Comparison of ENCODE assay signal across 8 mouse cellular contexts in the genomic region with DNA sequence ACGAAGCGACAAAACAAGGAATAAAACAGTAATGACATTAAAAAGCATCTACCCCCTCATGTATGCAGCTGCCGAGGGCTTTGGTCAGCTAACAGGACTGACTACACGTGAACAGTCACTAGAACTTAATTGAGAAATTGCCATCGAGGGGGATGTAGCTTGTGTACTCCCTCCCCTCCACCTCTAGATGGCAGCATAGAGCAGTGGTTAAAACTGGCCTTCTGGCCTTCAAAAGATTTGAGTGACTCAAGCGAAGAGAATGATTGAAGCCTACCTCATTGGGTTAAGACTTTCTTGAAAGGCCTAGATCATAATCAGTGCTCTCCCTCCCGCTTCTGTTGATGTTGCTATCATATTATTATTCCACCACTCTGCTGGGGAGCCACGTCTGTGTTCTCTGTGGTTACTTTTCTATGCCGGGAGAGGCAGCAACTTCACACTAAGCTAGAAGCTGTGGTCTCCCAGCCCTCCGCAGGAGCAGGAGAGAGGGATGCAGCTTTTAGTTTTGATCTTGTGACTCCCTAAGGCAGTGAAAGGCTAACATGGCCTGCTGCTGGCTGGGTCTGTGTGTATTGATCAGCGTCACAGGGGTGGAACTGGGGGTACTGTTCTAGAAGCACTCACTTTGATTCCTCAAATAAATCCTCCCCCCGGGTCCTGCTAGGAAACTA.
A peak's percentile ranks its signal among the peaks of the same experiment; 100 is the strongest.
DNase-seq lines count a peak whose midpoint lies in the region; ATAC-seq and TF ChIP-seq lines count a peak whose summit lies in the region.

No protein-coding gene starts in this region.

- peak; percentile 87 for TF ChIP-seq CTCF in hindbrain, postnatal 0 days (IDR thresholded peaks at IDR 0.05; ENCODE audit: low read depth)

- 54% methylated on average over 12 of the region's 12 CpGs for WGBS in forebrain, embryonic 10.5 days
- 50% methylated on average over 12 of the region's 12 CpGs for whole genome bisulfite sequencing in forebrain, embryonic 15.5 days
- WGBS in hindbrain, postnatal 0 days, result 51% methylated on average over 12 of the region's 12 CpGs

- no peaks in the 10 kb centered on the region for H3K4me1 ChIP-seq in forebrain, embryonic 10.5 days
- H3K4me1 ChIP-seq in forebrain, embryonic 15.5 days, result no peaks in the 10 kb centered on the region
- no peaks in the 10 kb centered on the region for H3K4me1 ChIP-seq in hindbrain, postnatal 0 days (ENCODE audit: insufficient read depth, low read length)

- no peaks in the 10 kb centered on the region for H3K9me3 ChIP-seq in forebrain, embryonic 10.5 days
- no peaks in the 10 kb centered on the region for H3K9me3 ChIP-seq in forebrain, embryonic 15.5 days
- H3K9me3 ChIP-seq in hindbrain, postnatal 0 days (ENCODE audit: low read length), result no peaks in the 10 kb centered on the region

- H3K9ac ChIP-seq in forebrain, embryonic 15.5 days (replicated peaks), result no peak overlapping the region
- H3K9ac ChIP-seq in hindbrain, postnatal 0 days (replicated peaks; ENCODE audit: low read length), result no peak overlapping the region

- peak; percentile 47 for DNase-seq in forebrain, embryonic 10.5 days (ENCODE audit: extremely low spot score, low spot score)
- DNase-seq in right cerebral cortex, adult 18-20 months, result peak; percentile 16
- DNase-seq in right cerebral cortex, postnatal 25 days, result no peak
- peak; percentile 3 for DNase-seq in cerebellum, adult 9-10 months
- peak; percentile 79 for DNase-seq in hindbrain, postnatal 0 days (ENCODE audit: low spot score)
- DNase-seq in testis, postnatal 14 days (ENCODE audit: low spot score), result peak; percentile 41

- H3K27ac ChIP-seq in forebrain, embryonic 10.5 days, result no peak overlapping the region
- no peak overlapping the region for H3K27ac ChIP-seq in forebrain, embryonic 15.5 days (replicated peaks)
- H3K27ac ChIP-seq in hindbrain, postnatal 0 days, result no peak overlapping the region

- H3K27me3 ChIP-seq in forebrain, embryonic 10.5 days (ENCODE audit: poor library complexity, severe bottlenecking), result no peaks in the 10 kb centered on the region
- H3K27me3 ChIP-seq in forebrain, embryonic 15.5 days, result no peaks in the 10 kb centered on the region
- no peaks in the 10 kb centered on the region for H3K27me3 ChIP-seq in hindbrain, postnatal 0 days (ENCODE audit: insufficient read depth, low read length)

- no peak overlapping the region for H3K4me3 ChIP-seq in forebrain, embryonic 10.5 days
- H3K4me3 ChIP-seq in forebrain, embryonic 15.5 days, result no peak overlapping the region
- H3K4me3 ChIP-seq in hindbrain, postnatal 0 days (ENCODE audit: low read length), result no peak overlapping the region

- H3K36me3 ChIP-seq in forebrain, embryonic 10.5 days (replicated peaks), result no peaks in the 10 kb centered on the region
- no peaks in the 10 kb centered on the region for H3K36me3 ChIP-seq in forebrain, embryonic 15.5 days
- H3K36me3 ChIP-seq in hindbrain, postnatal 0 days (ENCODE audit: insufficient read depth, low read length), result no peaks in the 10 kb centered on the region

- H3K4me2 ChIP-seq in forebrain, embryonic 15.5 days (replicated peaks), result no peak overlapping the region
- H3K4me2 ChIP-seq in hindbrain, postnatal 0 days (ENCODE audit: low read depth, low read length), result no peak overlapping the region

- no peak for ATAC-seq in forebrain, embryonic 15.5 days (replicated peaks)
- ATAC-seq in hindbrain, postnatal 0 days, result no peak
- ATAC-seq in megakaryocyte progenitor cell, adult 5-6 weeks (replicated peaks; ENCODE audit: poor library complexity), result peak; percentile 95
